Mouse (Mus musculus) heart, postnatal 0 days (tissue): ENCODE data around the gene 1700028K03Rik. TPM values are rescaled to one million over a fixed set of nuclear protein-coding genes. Genes with fewer than 3 reads are reported as not detected.

Source experiments
- ATAC-seq: fragments of 200-750 bp; cut with Nextera tagmentation; 2 replicates; pipeline ENCODE4 v1.8.0; 2017; ENCODE audit warnings: low read depth, moderate number of reproducible peaks, moderate library complexity; ENCODE audit not compliant: insufficient read depth
- DNase-seq: peaks from one replicate; pipeline ENCODE4 v3.0.0-alpha.2; 2016; ENCODE audit warnings: low spot score
- H3K27ac ChIP-seq: fragments of 300-500 bp; sonication (generic); 2 replicates; pipeline ENCODE4 v1.5.1; 2014; ENCODE audit warnings: low read depth, mild to moderate bottlenecking
- H3K27me3 ChIP-seq: fragments of 300-500 bp; sonication (generic); 2 replicates; pipeline ENCODE4 v1.6.1; 2014; ENCODE audit warnings: low read length, mixed read lengths; ENCODE audit not compliant: control insufficient read depth, insufficient read depth
- H3K36me3 ChIP-seq: fragments of 300-500 bp; sonication (generic); replicated peaks from 2 replicates; pipeline ENCODE4 v1.6.1; 2014; ENCODE audit warnings: low read length, mixed read lengths; ENCODE audit not compliant: control insufficient read depth, insufficient read depth
- H3K4me1 ChIP-seq: fragments of 300-500 bp; sonication (generic); 2 replicates; pipeline ENCODE4 v1.6.1; 2014; ENCODE audit warnings: antibody characterized with exemption; ENCODE audit not compliant: control insufficient read depth, insufficient read depth
- H3K4me2 ChIP-seq: fragments of 300-500 bp; sonication (generic); 2 replicates; pipeline ENCODE4 v1.6.1; 2014; ENCODE audit warnings: low read depth, mild to moderate bottlenecking, low read length, moderate library complexity
- H3K4me3 ChIP-seq: fragments of 300-500 bp; sonication (generic); 2 replicates; pipeline ENCODE4 v1.5.1; 2014; ENCODE audit warnings: low read depth, low read length
- H3K9ac ChIP-seq: fragments of 300-500 bp; sonication (generic); replicated peaks from 2 replicates; pipeline ENCODE4 v1.6.1; 2014; ENCODE audit warnings: low read depth, low read length, mixed read lengths
- H3K9me3 ChIP-seq: fragments of 300-500 bp; sonication (generic); replicated peaks from 2 replicates; pipeline ENCODE4 v1.6.1; 2016; ENCODE audit warnings: low read length; ENCODE audit not compliant: control insufficient read depth
- CTCF ChIP-seq: IDR thresholded peaks from 2 replicates; pipeline ENCODE4 v1.5.1; 2016; ENCODE audit warnings: antibody characterized with exemption, control low read depth, low read depth
- EP300 ChIP-seq: IDR thresholded peaks from 2 replicates; pipeline ENCODE4 v1.6.1; 2016; ENCODE audit warnings: antibody characterized with exemption, low read depth
- WGBS: fragments of 180-500 bp; shearing (Covaris S2); extraction: QIAGEN DNeasy Blood & Tissue Kit; methylation state at CpG from one replicate; pipeline ENCODE4 v1.1.7; 2014; 5-methylcytosine and 5-hydroxymethylcytosine counted together
- polyA plus RNA-seq: library from polyadenylated mRNA; unstranded; fragments of >200 nt; fragmentation: Nextera tagmentation; extraction: Ambion mirVana; gene quantifications from 2 replicates; pipeline ENCODE4 v1.2.1, GENCODE M21; 2015
- total RNA-seq: library from RNA; depleted of rRNA; stranded (reverse); fragments of >200 nt; gene quantifications from 2 replicates; pipeline ENCODE4 v1.2.3, GENCODE M21; 2014; ENCODE audit warnings: low replicate concordance

Gene 1700028K03Rik
- total and polyA plus RNA-seq, 2 experiments from 2014 or later: 0.05 TPM; not detected in 1

- DNase-seq (no peak), ATAC-seq (no peak)
- no peaks in the 10 kb centered on the region for H3K27me3 ChIP-seq
- H3K4me1 ChIP-seq: no peaks in the 10 kb centered on the region
- no peak overlapping the region for H3K27ac ChIP-seq
- H3K4me2 ChIP-seq: no peak overlapping the region
- H3K36me3 ChIP-seq: no peaks in the 10 kb centered on the region
- no peaks in the 10 kb centered on the region for H3K9me3 ChIP-seq
- H3K4me3 ChIP-seq: no peak overlapping the region
- TF ChIP-seq EP300: no peak
- no peak for TF ChIP-seq CTCF
- no peak overlapping the region for H3K9ac ChIP-seq
- 73% methylated on average over 4 of the region's 4 CpGs for WGBS
Observed at GRCm38 (mm10) chr5:107545927-107546326, 11.4 kb downstream of the 1700028K03Rik start.

GRCm38 (mm10) chr5:107547955-107548354, 13.4 kb downstream of the 1700028K03Rik start:
- 67% methylated on average over 3 of the region's 3 CpGs for WGBS
- Histone ChIP-seq H3K9ac (no peak overlapping the region), H3K4me3 (no peak overlapping the region), H3K4me2 (no peak overlapping the region), H3K9me3 (no peaks in the 10 kb centered on the region), H3K27ac (no peak overlapping the region), H3K4me1 (no peaks in the 10 kb centered on the region), H3K27me3 (no peaks in the 10 kb centered on the region), H3K36me3 (peaks cover 8% of the 10 kb centered on the region; the same call in 1 of the 2 replicates)
- ATAC-seq (no peak), DNase-seq (no peak)
- TF ChIP-seq EP300: no peak
- TF ChIP-seq CTCF: no peak

- no peak overlapping the region for H3K4me3 ChIP-seq
- no peak overlapping the region for H3K27ac ChIP-seq
- 85% methylated on average over 3 of the region's 3 CpGs for WGBS
- H3K27me3 ChIP-seq: no peaks in the 10 kb centered on the region
- no peaks in the 10 kb centered on the region for H3K4me1 ChIP-seq
- H3K9me3 ChIP-seq: no peaks in the 10 kb centered on the region
- no peak for ATAC-seq
- H3K4me2 ChIP-seq: no peak overlapping the region
- TF ChIP-seq EP300: no peak
- no peak for TF ChIP-seq CTCF
- H3K9ac ChIP-seq: no peak overlapping the region
- peaks cover 8% of the 10 kb centered on the region; the same call in 1 of the 2 replicates for H3K36me3 ChIP-seq
- no peak for DNase-seq
Observed at GRCm38 (mm10) chr5:107548444-107548843, 13.9 kb downstream of the 1700028K03Rik start.

GRCm38 (mm10) chr5:107554336-107554735, 19.8 kb downstream of the 1700028K03Rik start:
- no peak overlapping the region for H3K27ac ChIP-seq
- DNase-seq: no peak
- H3K9me3 ChIP-seq: no peaks in the 10 kb centered on the region
- no peak for ATAC-seq
- H3K4me1 ChIP-seq: no peaks in the 10 kb centered on the region
- no peak overlapping the region for H3K4me2 ChIP-seq
- peaks cover 35% of the 10 kb centered on the region for H3K36me3 ChIP-seq
- no peak overlapping the region for H3K9ac ChIP-seq
- TF ChIP-seq CTCF (no peak), EP300 (no peak)
- H3K27me3 ChIP-seq: no peaks in the 10 kb centered on the region
- no peak overlapping the region for H3K4me3 ChIP-seq
- WGBS: 87% methylated on average over 5 of the region's 5 CpGs

DNA sequence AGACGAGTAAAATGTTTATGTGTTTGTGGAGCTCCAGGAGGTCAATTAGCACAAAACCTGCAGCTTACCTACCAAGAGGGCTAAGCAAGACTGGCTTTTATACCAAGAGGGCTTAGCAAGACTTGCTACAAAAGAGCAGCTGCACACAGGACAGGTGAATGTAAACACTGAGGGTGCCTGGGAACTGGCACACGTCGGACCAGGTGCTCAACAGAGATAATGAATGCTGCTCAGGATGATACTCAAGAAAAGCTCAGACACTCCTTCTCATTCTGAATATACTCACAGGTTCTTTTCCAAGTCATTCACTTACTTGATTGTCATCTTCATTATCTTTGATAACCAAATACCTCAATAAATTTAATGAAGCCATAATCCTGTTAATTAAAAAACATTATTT, 22.5 kb downstream of the 1700028K03Rik start:
- no peak for DNase-seq
- H3K36me3 ChIP-seq: peaks cover 47% of the 10 kb centered on the region
- H3K4me1 ChIP-seq: no peaks in the 10 kb centered on the region
- TF ChIP-seq EP300 (no peak), CTCF (no peak)
- no peaks in the 10 kb centered on the region for H3K9me3 ChIP-seq
- no peak overlapping the region for H3K27ac ChIP-seq
- WGBS: 83% methylated on average over 3 of the region's 3 CpGs
- H3K4me2 ChIP-seq: no peak overlapping the region
- H3K27me3 ChIP-seq: no peaks in the 10 kb centered on the region
- H3K4me3 ChIP-seq: no peak overlapping the region
- no peak overlapping the region for H3K9ac ChIP-seq
- no peak for ATAC-seq

- Histone ChIP-seq H3K27ac (no peak overlapping the region), H3K9me3 (no peaks in the 10 kb centered on the region), H3K9ac (no peak overlapping the region), H3K4me1 (no peaks in the 10 kb centered on the region), H3K36me3 (peaks cover 46% of the 10 kb centered on the region), H3K4me3 (no peak overlapping the region), H3K4me2 (no peak overlapping the region), H3K27me3 (no peaks in the 10 kb centered on the region)
- DNase-seq (no peak), ATAC-seq (no peak)
- no peak for TF ChIP-seq CTCF
- no peak for TF ChIP-seq EP300
- 94% methylated on average over 9 of the region's 9 CpGs for WGBS
Observed at GRCm38 (mm10) chr5:107569148-107569547, 34.6 kb downstream of the 1700028K03Rik start.
